20 mouse cellular contexts compared by ENCODE assay signal in genomic region chr11:101828718-101829117, GRCm38 (mm10). TPM values are rescaled to one million over a fixed set of nuclear protein-coding genes. Genes with fewer than 3 reads are reported as not detected.
A peak's percentile ranks its signal among the peaks of the same experiment; 100 is the strongest.
DNase-seq lines count a peak whose midpoint lies in the region; ATAC-seq and TF ChIP-seq lines count a peak whose summit lies in the region.
"Had no signal": no experiment of that assay in that cellular context is flagged by ENCODE, and none has a peak within 500 bp of the region (broad histone marks: within the 10 kb centered on the region; RNA-seq: fewer than 3 reads in every experiment).

No protein-coding gene starts in this region.

- no peak for ATAC-seq in heart, embryonic 14.5 days (ENCODE audit: insufficient number of reproducible peaks, insufficient read depth, low FRiP score, low read depth)
- no peak for ATAC-seq in midbrain, embryonic 14.5 days (ENCODE audit: low FRiP score, low TSS enrichment)
- ATAC-seq: forebrain, embryonic 14.5 days; forebrain, embryonic 16.5 days had no signal

- H3K9me3 ChIP-seq in heart, embryonic 14.5 days (ENCODE audit: control insufficient read depth, low read length), result no peaks in the 10 kb centered on the region
- H3K9me3 ChIP-seq in midbrain, embryonic 14.5 days (ENCODE audit: control insufficient read depth, low read length), result no peaks in the 10 kb centered on the region
- H3K9me3 ChIP-seq: embryonic facial prominence, embryonic 13.5 days; embryonic facial prominence, embryonic 15.5 days had no signal

- peaks cover 14 to 22% of the 10 kb centered on the region in 2 experiments for H3K4me1 ChIP-seq in heart, embryonic 14.5 days (ENCODE audit: control insufficient read depth in 2 of 2, insufficient read depth in 2 of 2, low read length in 2 of 2)
- peaks cover 14% of the 10 kb centered on the region for H3K4me1 ChIP-seq in embryonic fibroblast, embryonic 13.5 days (ENCODE audit: control insufficient read depth, insufficient read depth, low read length)
- 0 out of 2 replicates have a peak, but pooled peaks cover 3% of the 10 kb centered on the region for H3K4me1 ChIP-seq in midbrain, embryonic 14.5 days (ENCODE audit: control insufficient read depth, insufficient read depth, low read length)

- H3K4me3 ChIP-seq in heart, embryonic 14.5 days (ENCODE audit: control insufficient read depth in 1 of 2, insufficient read depth in 1 of 2, low read depth in 1 of 2, low read length in 2 of 2), result no peak overlapping the region
- no peak overlapping the region for H3K4me3 ChIP-seq in embryonic fibroblast, embryonic 13.5 days (ENCODE audit: insufficient read depth, low read length)
- no peak overlapping the region for H3K4me3 ChIP-seq in myocyte
- H3K4me3 ChIP-seq in midbrain, embryonic 14.5 days (replicated peaks; ENCODE audit: low read depth, low read length), result no peak overlapping the region
- H3K4me3 ChIP-seq: embryonic facial prominence, embryonic 13.5 days; embryonic facial prominence, embryonic 15.5 days had no signal

- 86% methylated on average over 4 of the region's 4 CpGs for WGBS in heart, embryonic 14.5 days
- WGBS in midbrain, embryonic 14.5 days, result 90% methylated on average over 4 of the region's 4 CpGs

- H3K4me2 ChIP-seq in heart, embryonic 14.5 days (ENCODE audit: low read length), result no peak overlapping the region
- no peak overlapping the region for H3K4me2 ChIP-seq in myocyte (ENCODE audit: low read depth)
- H3K4me2 ChIP-seq in midbrain, embryonic 14.5 days (ENCODE audit: low read length), result no peak overlapping the region
- H3K4me2 ChIP-seq: embryonic facial prominence, embryonic 13.5 days; embryonic facial prominence, embryonic 15.5 days had no signal

- TF ChIP-seq POLR2A in embryonic fibroblast, embryonic 13.5 days (IDR thresholded peaks at IDR 0.05; ENCODE audit: low read depth, low read length), result no peak
- TF ChIP-seq POLR2A in myocyte (IDR thresholded peaks at IDR 0.05; ENCODE audit: insufficient read length, low read depth), result no peak

- H3K27me3 ChIP-seq in heart, embryonic 14.5 days (ENCODE audit: control insufficient read depth, insufficient read depth, low read length), result no peaks in the 10 kb centered on the region
- H3K27me3 ChIP-seq in myocyte (ENCODE audit: control insufficient read depth, insufficient read depth, insufficient read length), result no peaks in the 10 kb centered on the region
- H3K27me3 ChIP-seq in midbrain, embryonic 14.5 days (ENCODE audit: control insufficient read depth, insufficient read depth, low read length), result no peaks in the 10 kb centered on the region
- H3K27me3 ChIP-seq: embryonic facial prominence, embryonic 13.5 days; embryonic facial prominence, embryonic 15.5 days had no signal

- no peak overlapping the region for H3ac ChIP-seq in myocyte (ENCODE audit: control insufficient read depth, insufficient read length)

- DNase-seq in heart, adult 8-10 months (ENCODE audit: low spot score), result no peak
- DNase-seq in midbrain, embryonic 14.5 days, result no peak
- DNase-seq: adrenal gland, adult 2 months; adrenal gland, postnatal 10 days; adrenal gland, postnatal 25 days; cerebellum, adult 11 months; cerebellum, adult 18-20 months; cerebellum, adult 8-10 months; cerebellum, adult 9-11 months; cerebellum, postnatal 14 days; cerebellum, postnatal 36 days; embryo, embryonic 11 days had no signal

- H3K9ac ChIP-seq in heart, embryonic 14.5 days (ENCODE audit: low read length), result no peak overlapping the region
- H3K9ac ChIP-seq in midbrain, embryonic 14.5 days (replicated peaks; ENCODE audit: low read length), result no peak overlapping the region
- H3K9ac ChIP-seq: embryonic facial prominence, embryonic 13.5 days; embryonic facial prominence, embryonic 15.5 days had no signal

- no peaks in the 10 kb centered on the region for H3K79me2 ChIP-seq in myocyte (ENCODE audit: control insufficient read depth, insufficient read depth)

- H3K27ac ChIP-seq in heart, embryonic 14.5 days (replicated peaks in 1 of 2; ENCODE audit: control insufficient read depth in 1 of 2, insufficient read depth in 1 of 2, low read depth in 2 of 2, low read length in 2 of 2), result 0 out of 4 replicates have a peak overlapping the region, but pooled peaks have one; percentile 16 to 89
- H3K27ac ChIP-seq in embryonic fibroblast, embryonic 13.5 days (ENCODE audit: insufficient read depth, low read length), result peak overlapping the region; percentile 97
- H3K27ac ChIP-seq in midbrain, embryonic 14.5 days (replicated peaks; ENCODE audit: low read depth, low read length), result no peak overlapping the region
- H3K27ac ChIP-seq: embryonic facial prominence, embryonic 13.5 days had no signal

- TF ChIP-seq CTCF in embryonic fibroblast, embryonic 13.5 days (IDR thresholded peaks at IDR 0.05; ENCODE audit: borderline replicate concordance, insufficient read depth, low read length), result no peak

- no peaks in the 10 kb centered on the region for H3K36me3 ChIP-seq in heart, embryonic 14.5 days (ENCODE audit: control insufficient read depth, insufficient read depth, low read length)
- H3K36me3 ChIP-seq in myocyte (ENCODE audit: control insufficient read depth, insufficient read depth), result no peaks in the 10 kb centered on the region
- no peaks in the 10 kb centered on the region for H3K36me3 ChIP-seq in midbrain, embryonic 14.5 days (ENCODE audit: control insufficient read depth, insufficient read depth, low read length)
- H3K36me3 ChIP-seq: embryonic facial prominence, embryonic 13.5 days; embryonic facial prominence, embryonic 15.5 days had no signal

TF ChIP-seq in myocyte, 11 proteins besides CTCF, POLR2A, EP300 and RAD21:
- TF ChIP-seq TCF12 (IDR thresholded peaks at IDR 0.05; ENCODE audit: insufficient read depth, poor library complexity, severe bottlenecking), result no peak
- TF ChIP-seq CEBPB (IDR thresholded peaks at IDR 0.05; ENCODE audit: insufficient read depth, poor library complexity, severe bottlenecking), result peak; percentile 94

RNA-seq across cellular contexts. Expression of gene Etv4, which starts 43.5 kb away (rescaled TPM):
- 4.0 and 4.8 TPM in 2 replicates for polyA plus RNA-seq in heart, embryonic 14.5 days (2014; fragmentation: Nextera tagmentation; extraction: Ambion mirVana)
- under 1 TPM in 2 of 4 experiments, not detected in 2; 0.68 to 0.86 TPM for total RNA-seq in heart, adult 8-10 months (2022)
- 17.3 and 43.6 TPM in 2 replicates for polyA plus RNA-seq in embryonic fibroblast, embryonic 13.5 days (2011; ENCODE audit: insufficient read length, low read depth, missing spikeins)
- polyA plus RNA-seq in myocyte (2012; fragmentation: generic; extraction: Trizol), result 21.2 TPM
- 4.0 and 6.9 TPM in 2 replicates for polyA plus RNA-seq in midbrain, embryonic 14.5 days (2014; fragmentation: Nextera tagmentation; extraction: Ambion mirVana)
- total RNA-seq: common myeloid progenitor, adult 5-6 weeks had no signal
